Mouse (Mus musculus) heart, postnatal 0 days (tissue): Measurements from ENCODE around the gene Slc25a33. TPM values are rescaled to one million over a fixed set of nuclear protein-coding genes. Genes with fewer than 3 reads are reported as not detected.
A peak's percentile ranks its signal among the peaks of the same experiment; 100 is the strongest.

Source experiments
- ATAC-seq: fragments of 200-750 bp; cut with Nextera tagmentation; 2 replicates; pipeline ENCODE4 v1.8.0; 2017; ENCODE audit warnings: low read depth, moderate number of reproducible peaks, moderate library complexity; ENCODE audit not compliant: insufficient read depth
- DNase-seq: peaks from one replicate; pipeline ENCODE4 v3.0.0-alpha.2; 2016; ENCODE audit warnings: low spot score
- H3K27ac ChIP-seq: fragments of 300-500 bp; sonication (generic); 2 replicates; pipeline ENCODE4 v1.5.1; 2014; ENCODE audit warnings: low read depth, mild to moderate bottlenecking
- H3K27me3 ChIP-seq: fragments of 300-500 bp; sonication (generic); 2 replicates; pipeline ENCODE4 v1.6.1; 2014; ENCODE audit warnings: low read length, mixed read lengths; ENCODE audit not compliant: control insufficient read depth, insufficient read depth
- H3K36me3 ChIP-seq: fragments of 300-500 bp; sonication (generic); replicated peaks from 2 replicates; pipeline ENCODE4 v1.6.1; 2014; ENCODE audit warnings: low read length, mixed read lengths; ENCODE audit not compliant: control insufficient read depth, insufficient read depth
- H3K4me1 ChIP-seq: fragments of 300-500 bp; sonication (generic); 2 replicates; pipeline ENCODE4 v1.6.1; 2014; ENCODE audit warnings: antibody characterized with exemption; ENCODE audit not compliant: control insufficient read depth, insufficient read depth
- H3K4me2 ChIP-seq: fragments of 300-500 bp; sonication (generic); 2 replicates; pipeline ENCODE4 v1.6.1; 2014; ENCODE audit warnings: low read depth, mild to moderate bottlenecking, low read length, moderate library complexity
- H3K4me3 ChIP-seq: fragments of 300-500 bp; sonication (generic); 2 replicates; pipeline ENCODE4 v1.5.1; 2014; ENCODE audit warnings: low read depth, low read length
- H3K9ac ChIP-seq: fragments of 300-500 bp; sonication (generic); replicated peaks from 2 replicates; pipeline ENCODE4 v1.6.1; 2014; ENCODE audit warnings: low read depth, low read length, mixed read lengths
- H3K9me3 ChIP-seq: fragments of 300-500 bp; sonication (generic); replicated peaks from 2 replicates; pipeline ENCODE4 v1.6.1; 2016; ENCODE audit warnings: low read length; ENCODE audit not compliant: control insufficient read depth
- CTCF ChIP-seq: IDR thresholded peaks from 2 replicates; pipeline ENCODE4 v1.5.1; 2016; ENCODE audit warnings: antibody characterized with exemption, control low read depth, low read depth
- EP300 ChIP-seq: IDR thresholded peaks from 2 replicates; pipeline ENCODE4 v1.6.1; 2016; ENCODE audit warnings: antibody characterized with exemption, low read depth
- WGBS: fragments of 180-500 bp; shearing (Covaris S2); extraction: QIAGEN DNeasy Blood & Tissue Kit; methylation state at CpG from one replicate; pipeline ENCODE4 v1.1.7; 2014; 5-methylcytosine and 5-hydroxymethylcytosine counted together
- microRNA-seq: library from miRNA; unstranded; fragments of <30 nt; microRNA quantifications from one replicate; pipeline ENCODE4, GENCODE M21; 2016
- polyA plus RNA-seq: library from polyadenylated mRNA; unstranded; fragments of >200 nt; fragmentation: Nextera tagmentation; extraction: Ambion mirVana; gene quantifications from 2 replicates; pipeline ENCODE4 v1.2.1, GENCODE M21; 2015
- total RNA-seq: library from RNA; depleted of rRNA; stranded (reverse); fragments of >200 nt; gene quantifications from 2 replicates; pipeline ENCODE4 v1.2.3, GENCODE M21; 2014; ENCODE audit warnings: low replicate concordance; rRNA removed

The Slc25a33 gene
- total and polyA plus RNA-seq, 2 experiments from 2014 or later = 3.0 to 15.1 TPM

DNA sequence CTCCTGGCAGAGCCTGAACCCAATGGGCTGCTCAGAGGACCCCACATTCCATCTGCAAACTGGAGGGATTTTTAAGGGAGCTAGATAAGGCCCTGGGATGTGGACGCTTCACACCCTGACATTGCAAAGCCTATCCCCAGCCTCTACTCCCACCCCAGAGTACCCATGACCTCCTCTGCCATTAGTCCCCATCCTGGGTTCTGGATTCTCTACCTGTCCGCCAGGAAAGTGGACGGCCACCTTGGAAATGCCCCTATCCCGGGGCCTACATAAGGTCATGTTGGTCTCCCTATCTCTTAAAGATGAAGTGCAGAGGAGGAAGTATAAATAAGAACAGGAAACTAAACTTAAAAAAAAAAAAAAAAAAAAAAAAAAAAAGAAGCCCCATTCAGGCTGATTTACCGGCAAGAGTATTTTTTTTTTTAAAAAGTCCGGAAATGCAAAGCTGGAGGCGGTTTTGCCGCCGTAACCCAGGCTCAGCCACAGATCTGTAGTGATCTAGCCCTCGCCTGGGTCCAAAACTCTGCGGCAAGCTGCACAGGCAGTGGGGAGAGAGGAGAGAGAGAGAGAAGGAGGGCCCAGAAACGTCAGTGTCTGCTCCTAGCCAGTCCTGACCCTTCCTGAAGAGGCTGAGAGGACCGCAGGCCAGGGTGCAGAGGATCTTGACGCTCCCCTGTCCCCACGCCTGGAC lies 76.4 kb downstream of the Slc25a33 start:
- DNase-seq (no peak), ATAC-seq (no peak)
- peak overlapping the region; percentile 37; the same call in 1 of the 2 replicates for H3K9ac ChIP-seq
- H3K36me3 ChIP-seq = no peaks in the 10 kb centered on the region
- no peaks in the 10 kb centered on the region for H3K9me3 ChIP-seq
- peaks cover 12% of the 10 kb centered on the region for H3K4me1 ChIP-seq
- peaks cover 7% of the 10 kb centered on the region; the same call in 1 of the 2 replicates for H3K27me3 ChIP-seq
- WGBS = 27% methylated on average over 15 of the region's 15 CpGs
- H3K27ac ChIP-seq = peak overlapping the region; percentile 39; the same call in 1 of the 2 replicates
- no peak for TF ChIP-seq CTCF
- no peak for TF ChIP-seq EP300
- peak overlapping the region; percentile 51 for H3K4me3 ChIP-seq
- peak overlapping the region; percentile 65 for H3K4me2 ChIP-seq

DNA sequence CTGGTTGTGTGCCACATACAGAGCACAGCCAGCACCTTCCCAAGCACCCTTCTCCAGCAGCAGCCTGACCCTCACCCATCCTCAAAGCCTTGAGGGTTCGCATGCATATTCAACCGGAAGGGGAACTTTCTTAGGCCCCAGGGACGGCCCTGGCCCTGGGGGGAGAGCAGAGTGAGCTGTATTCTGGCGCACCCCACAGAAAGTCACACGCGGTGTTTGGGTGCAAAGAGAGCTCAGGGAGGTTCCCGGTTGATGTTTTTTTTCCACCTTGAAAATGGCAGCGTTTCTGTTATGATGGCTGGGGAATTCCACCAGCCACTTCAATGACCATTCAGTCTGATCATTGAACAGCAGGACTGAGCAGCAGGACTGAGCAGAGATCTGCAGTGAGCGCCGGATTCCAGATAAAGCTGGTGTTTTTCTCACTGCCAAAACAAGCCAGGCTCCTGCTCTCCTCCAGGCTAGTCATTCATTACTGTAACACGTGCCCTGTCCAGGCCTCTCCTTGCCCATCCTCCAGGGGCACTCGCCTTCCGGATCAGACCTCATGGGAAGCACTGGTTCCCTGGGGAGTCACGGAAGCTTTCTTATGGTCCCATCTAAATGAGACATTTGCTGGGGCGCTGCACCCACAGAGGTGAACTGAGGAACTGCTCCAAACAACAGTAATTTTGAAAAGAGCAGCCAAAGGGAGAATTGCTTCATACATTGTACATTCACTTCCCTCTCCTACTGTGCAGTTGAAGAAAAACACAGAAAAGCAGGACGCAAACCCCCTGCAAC lies 77.7 kb downstream of the Slc25a33 start:
- Histone ChIP-seq H3K9me3 (no peaks in the 10 kb centered on the region), H3K4me3 (no peak overlapping the region), H3K4me2 (peak overlapping the region; percentile 32; the same call in 1 of the 2 replicates), H3K36me3 (no peaks in the 10 kb centered on the region), H3K27me3 (peaks cover 7% of the 10 kb centered on the region; the same call in 1 of the 2 replicates), H3K27ac (no peak overlapping the region), H3K4me1 (peaks cover 8% of the 10 kb centered on the region), H3K9ac (no peak overlapping the region)
- WGBS = 24% methylated on average over 16 of the region's 16 CpGs
- peak; percentile 36 for DNase-seq
- TF ChIP-seq EP300 (no peak), CTCF (peak; percentile 11; the same call in 1 of the 2 replicates)
- ATAC-seq = peak; percentile 59

Small RNA genes lying within 50 kb of the gene (microRNA-seq; reads per million reads assigned to microRNA genes)
- gene Gm47301 = not detected

Other genes starting within 250 kb of the Slc25a33 start
- gene Clstn1, start 187.8 kb downstream of the Slc25a33 start, total RNA-seq = 32.1 and 37.9 TPM in 2 replicates
- 12.6 and 14.3 TPM in 2 replicates for gene Clstn1, start 187.8 kb downstream of the Slc25a33 start, polyA plus RNA-seq
- gene Pik3cd, start 71.7 kb downstream of the Slc25a33 start, total RNA-seq = 2.3 and 14.8 TPM in 2 replicates
- 1.3 and 1.4 TPM in 2 replicates for gene Pik3cd, start 71.7 kb downstream of the Slc25a33 start, polyA plus RNA-seq
- 64.7 and 80.0 TPM in 2 replicates for gene Tmem201, start 36.2 kb downstream of the Slc25a33 start, total RNA-seq
- 38.8 and 43.0 TPM in 2 replicates for gene Tmem201, start 36.2 kb downstream of the Slc25a33 start, polyA plus RNA-seq
- 13.2 and 19.3 TPM in 2 replicates for gene Spsb1, start 180.8 kb upstream of the Slc25a33 start, total RNA-seq
- 14.4 and 15.2 TPM in 2 replicates for gene Spsb1, start 180.8 kb upstream of the Slc25a33 start, polyA plus RNA-seq
- 25.7 and 35.2 TPM in 2 replicates for gene H6pd, start 234.7 kb upstream of the Slc25a33 start, total RNA-seq
- 7.1 and 7.3 TPM in 2 replicates for gene H6pd, start 234.7 kb upstream of the Slc25a33 start, polyA plus RNA-seq